Mouse (Mus musculus): ENCODE measurements around the gene Phtf2.

DNA sequence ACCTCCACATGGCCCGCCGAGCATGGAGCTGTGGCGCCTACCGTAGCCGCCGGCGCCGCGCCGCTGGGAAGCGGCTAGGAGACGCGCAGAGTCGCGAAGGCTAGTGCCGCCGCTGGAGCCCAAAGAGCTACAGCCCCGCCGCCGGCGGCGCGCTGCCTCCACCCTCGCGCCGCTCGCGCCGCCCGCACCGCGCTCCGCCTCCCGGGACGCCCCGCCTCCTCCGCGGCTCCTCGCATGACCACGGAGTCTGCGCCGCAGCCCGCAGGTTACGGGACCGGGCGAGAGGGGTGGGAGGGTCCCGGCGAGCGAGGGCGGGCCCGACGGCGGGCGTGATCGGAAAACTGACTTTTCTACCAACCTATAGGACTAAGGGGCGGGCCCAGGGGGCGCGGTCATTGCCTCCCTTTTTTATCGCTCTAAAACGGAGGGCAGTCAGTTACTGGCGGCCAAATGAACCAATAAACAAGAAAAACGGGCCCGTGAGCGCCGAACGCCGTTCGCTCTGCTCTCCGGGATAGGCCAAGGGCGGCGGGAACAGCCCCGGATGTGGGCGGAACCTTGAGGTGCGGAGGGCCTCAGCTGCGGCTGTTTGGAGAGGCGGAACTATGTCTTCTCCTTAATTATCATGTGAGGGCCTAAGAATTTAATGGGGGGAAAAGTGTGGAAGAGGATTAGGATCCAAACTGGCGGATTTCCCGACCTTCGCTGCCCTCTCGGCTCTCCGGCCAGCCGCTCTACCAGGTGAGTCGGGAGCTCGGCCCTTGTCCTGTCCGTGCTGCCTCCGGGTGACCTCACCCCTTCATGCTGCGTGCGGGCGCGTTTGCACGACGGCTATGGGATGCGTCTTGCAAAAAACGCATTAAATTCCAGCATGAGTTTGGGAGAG, at the start of gene Phtf2, which contains the start of gene Tmem60:
- no peak for TF ChIP-seq CTCF (IDR thresholded peaks at IDR 0.05; ENCODE audit: borderline replicate concordance, insufficient read depth, low read depth, low read length)
- TF ChIP-seq POLR2A (IDR thresholded peaks at IDR 0.05; ENCODE audit: borderline replicate concordance, insufficient read depth, low read length) = peak; percentile 70

Data from cerebellum, adult 2 months (tissue).